Mouse (Mus musculus) 416B (cell line): ENCODE results near the gene Hist2h3b.

ENCODE experiments used
- DNase-seq: peaks from one replicate; pipeline ENCODE4 v3.0.0; 2011; ENCODE audit warnings: low read depth

Gene Hist2h3b

GRCm38 (mm10) chr3:96268051-96268775 is at the start of gene Hist2h3b:
Hist2h3b (plus strand) TSS chr3:96268654.
- peak; percentile 98 for DNase-seq

GRCm38 (mm10) chr3:96219191-96219641 is 49.2 kb upstream of the Hist2h3b start:
- peak; percentile 83 for DNase-seq

GRCm38 (mm10) chr3:96219661-96220130 is 48.8 kb upstream of the Hist2h3b start, which contains the start of the genes Bola1 and Hist2h2ab:
Bola1 (minus strand) TSS chr3:96219709.
Hist2h2ab (plus strand) TSS chr3:96219865.
- peak; percentile 99 for DNase-seq

GRCm38 (mm10) chr3:96220131-96220764 is 48.2 kb upstream of the Hist2h3b start:
- peak; percentile 87 for DNase-seq

GRCm38 (mm10) chr3:96220765-96221639 is 47.5 kb upstream of the Hist2h3b start, which contains the start of the genes Hist2h2ac and Hist2h2be:
Hist2h2ac (minus strand) TSS chr3:96220880.
Hist2h2be (plus strand) TSS chr3:96221119.
- DNase-seq = peak; percentile 100

- DNase-seq = no peak
These were observed 46.8 kb upstream of the Hist2h3b start for GRCm38 (mm10) chr3:96221640-96222038.

GRCm38 (mm10) chr3:96222774-96223173 is 45.7 kb upstream of the Hist2h3b start:
- no peak for DNase-seq

- DNase-seq = no peak
These were observed 43.0 kb upstream of the Hist2h3b start for GRCm38 (mm10) chr3:96225421-96225820.

- peak; percentile 89 for DNase-seq
These were observed 41.5 kb upstream of the Hist2h3b start for GRCm38 (mm10) chr3:96226695-96227648.

GRCm38 (mm10) chr3:96228828-96229227 is 39.6 kb upstream of the Hist2h3b start:
- no peak for DNase-seq

- DNase-seq = no peak
These were observed 38.0 kb upstream of the Hist2h3b start for GRCm38 (mm10) chr3:96230404-96230803.

- no peak for DNase-seq
These were observed 37.3 kb upstream of the Hist2h3b start for GRCm38 (mm10) chr3:96230910-96231757.

GRCm38 (mm10) chr3:96231758-96232120 is 36.7 kb upstream of the Hist2h3b start:
- DNase-seq = no peak

GRCm38 (mm10) chr3:96234914-96235313 is 33.5 kb upstream of the Hist2h3b start:
- DNase-seq = peak; percentile 48

GRCm38 (mm10) chr3:96235836-96236235 is 32.6 kb upstream of the Hist2h3b start:
- no peak for DNase-seq

GRCm38 (mm10) chr3:96236834-96237334 is 31.6 kb upstream of the Hist2h3b start:
- no peak for DNase-seq

GRCm38 (mm10) chr3:96237335-96237903 is 31.0 kb upstream of the Hist2h3b start:
- peak; percentile 78 for DNase-seq

GRCm38 (mm10) chr3:96237904-96238511 is 30.4 kb upstream of the Hist2h3b start:
- DNase-seq = peak; percentile 88
